Mouse (Mus musculus): ENCODE results near the gene Magi2.
"Not testable (repeated sequence)": the region's sequence is repeated elsewhere in the genome, so short reads cannot be mapped to it uniquely, and the experiment has no call there.

The Magi2 gene

GRCm38 (mm10) chr5:20256150-20256868 lies 1029.5 kb downstream of the Magi2 start:
- peak; percentile 27 for DNase-seq (ENCODE audit: low spot score)

GRCm38 (mm10) chr5:20256933-20257332 lies 1030.1 kb downstream of the Magi2 start:
- no peak for DNase-seq (ENCODE audit: low spot score)

- DNase-seq (ENCODE audit: low spot score), result no peak
Observed at GRCm38 (mm10) chr5:20257419-20257818, 1030.6 kb downstream of the Magi2 start.

GRCm38 (mm10) chr5:20259719-20260118 lies 1032.9 kb downstream of the Magi2 start:
- DNase-seq (ENCODE audit: low spot score), result no peak

GRCm38 (mm10) chr5:20272680-20273079 lies 1045.8 kb downstream of the Magi2 start:
- DNase-seq (ENCODE audit: low spot score), result not testable (repeated sequence)

- DNase-seq (ENCODE audit: low spot score), result no peak
Observed at GRCm38 (mm10) chr5:20275632-20276031, 1048.8 kb downstream of the Magi2 start.

GRCm38 (mm10) chr5:20285080-20285840 lies 1058.4 kb downstream of the Magi2 start:
- DNase-seq (ENCODE audit: low spot score), result no peak

GRCm38 (mm10) chr5:20294521-20294920 lies 1067.7 kb downstream of the Magi2 start:
- DNase-seq (ENCODE audit: low spot score), result no peak

GRCm38 (mm10) chr5:20299816-20300215 lies 1073.0 kb downstream of the Magi2 start:
- no peak for DNase-seq (ENCODE audit: low spot score)

GRCm38 (mm10) chr5:20303056-20303965 lies 1076.5 kb downstream of the Magi2 start:
- DNase-seq (ENCODE audit: low spot score), result no peak

GRCm38 (mm10) chr5:20320970-20321369 lies 1094.1 kb downstream of the Magi2 start:
- no peak for DNase-seq (ENCODE audit: low spot score)

- no peak for DNase-seq (ENCODE audit: low spot score)
Observed at GRCm38 (mm10) chr5:20325290-20325689, 1098.5 kb downstream of the Magi2 start.

GRCm38 (mm10) chr5:20328901-20329300 lies 1102.1 kb downstream of the Magi2 start:
- no peak for DNase-seq (ENCODE audit: low spot score)

GRCm38 (mm10) chr5:20330025-20330424 lies 1103.2 kb downstream of the Magi2 start:
- DNase-seq (ENCODE audit: low spot score), result no peak

- peak; percentile 6 for DNase-seq (ENCODE audit: low spot score)
Observed at GRCm38 (mm10) chr5:20332574-20332973, 1105.7 kb downstream of the Magi2 start.

- peak; percentile 0 for DNase-seq (ENCODE audit: low spot score)
Observed at GRCm38 (mm10) chr5:20334549-20334948, 1107.7 kb downstream of the Magi2 start.

- no peak for DNase-seq (ENCODE audit: low spot score)
Observed at GRCm38 (mm10) chr5:20352941-20353340, 1126.1 kb downstream of the Magi2 start.

GRCm38 (mm10) chr5:20358437-20358836 lies 1131.6 kb downstream of the Magi2 start:
- DNase-seq (ENCODE audit: low spot score), result no peak

- DNase-seq (ENCODE audit: low spot score), result no peak
Observed at GRCm38 (mm10) chr5:20359021-20359420, 1132.2 kb downstream of the Magi2 start.

GRCm38 (mm10) chr5:20362154-20362553 lies 1135.3 kb downstream of the Magi2 start:
- DNase-seq (ENCODE audit: low spot score), result no peak

- DNase-seq (ENCODE audit: low spot score), result no peak
Observed at GRCm38 (mm10) chr5:20363216-20363615, 1136.4 kb downstream of the Magi2 start.

GRCm38 (mm10) chr5:20373586-20373985 lies 1146.8 kb downstream of the Magi2 start:
- DNase-seq (ENCODE audit: low spot score), result no peak

Data from lung, postnatal 25 days (tissue).